Mouse (Mus musculus): Measurements from ENCODE around the gene Rimkla.

The Rimkla gene

GRCm38 (mm10) chr4:119417894-119418293, 74.5 kb downstream of the Rimkla start:
- DNase-seq (ENCODE audit: low spot score in 2 of 2) = no peak

- DNase-seq (ENCODE audit: low spot score in 2 of 2) = no peak
These were observed 75.2 kb downstream of the Rimkla start for GRCm38 (mm10) chr4:119417270-119417669.
